Mouse (Mus musculus): Measurements from ENCODE around the gene Cdh12.

DNA sequence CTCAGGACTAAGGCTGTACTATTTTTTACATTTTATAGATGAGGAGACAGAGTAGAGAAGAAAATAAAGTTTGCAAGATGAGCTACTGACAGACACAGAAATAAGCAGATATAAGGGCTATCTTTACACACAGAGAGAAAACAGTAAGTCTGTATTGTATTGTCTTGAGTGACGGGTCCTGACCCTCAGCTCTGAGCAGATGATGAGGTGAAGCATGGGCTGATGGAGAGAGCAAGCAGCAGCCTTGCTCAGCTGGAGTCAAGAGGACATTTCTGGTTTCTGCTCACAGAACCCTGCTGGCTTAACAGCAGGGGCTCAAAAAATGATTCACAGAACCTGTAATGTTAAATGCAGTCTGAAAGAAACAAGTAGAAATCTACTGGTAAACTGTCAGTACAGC lies 386.8 kb downstream of the Cdh12 start:
- no peak for TF ChIP-seq HCFC1 (IDR thresholded peaks at IDR 0.05; ENCODE audit: low read depth, low read length)
- TF ChIP-seq CTCF (conservative IDR thresholded peaks at IDR 0.05 in 1 of 2, IDR thresholded peaks at IDR 0.05 in 1 of 2; ENCODE audit: low read depth in 2 of 2, low read length in 2 of 2): no peak
- TF ChIP-seq POLR2A (IDR thresholded peaks at IDR 0.05; ENCODE audit: low read depth, low read length): no peak
- no peak for TF ChIP-seq ZNF384 (IDR thresholded peaks at IDR 0.05; ENCODE audit: low read depth, low read length)
- TF ChIP-seq CHD2 (IDR thresholded peaks at IDR 0.05; ENCODE audit: low read length): no peak
- TF ChIP-seq ZMIZ1 (IDR thresholded peaks at IDR 0.05; ENCODE audit: low read depth, low read length): no peak
